Mouse (Mus musculus) T-helper 1 cell (primary cell): ENCODE results near the gene Irx4.

Experiments used
- in situ Hi-C: fragments of 300-600 bp; cut with MboI, MseI; formaldehyde crosslinking; loops from one replicate; pipeline ENCODE4 v1.15.1; 2025; ENCODE audit warnings: high pct_unique_total_duplicates

Irx4 gene

DNA sequence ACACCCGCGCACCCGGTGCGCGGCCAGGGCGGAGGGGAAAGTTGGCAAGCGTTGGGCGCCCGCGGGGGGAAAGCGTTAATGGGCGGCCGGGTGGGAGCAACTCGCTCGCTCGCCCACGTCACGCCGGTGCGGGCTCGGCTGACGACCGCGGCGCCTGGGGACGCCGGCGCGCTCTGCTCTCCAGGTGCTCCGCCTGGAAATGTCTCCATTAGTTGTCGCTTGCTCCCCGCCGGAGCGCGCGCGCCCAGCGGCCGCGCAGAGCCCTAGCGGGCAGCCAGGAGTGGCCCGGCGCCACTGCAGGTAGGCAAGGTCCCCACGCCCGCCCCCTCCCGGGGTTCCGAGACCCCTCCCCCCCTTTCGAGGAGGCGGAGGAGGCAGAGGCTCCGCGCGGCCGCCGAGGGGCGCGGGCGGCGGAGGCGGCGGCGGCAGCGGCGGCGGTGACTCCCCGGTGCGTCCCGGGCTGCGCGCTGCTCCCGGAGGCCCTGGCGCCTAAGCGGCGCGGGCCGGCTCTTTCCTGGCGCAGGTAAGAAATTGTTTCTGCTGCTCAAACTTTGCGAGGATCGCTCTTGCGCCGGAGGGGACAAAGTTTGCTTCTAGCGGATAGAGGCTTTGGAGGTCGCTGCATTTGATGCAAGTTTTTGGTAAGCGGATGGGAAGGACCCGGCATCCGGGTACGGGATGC, at the start of gene Irx4:
Gene Irx4, plus strand, starts transcription at position 126 of the 682 bp plus-strand sequence.
- in situ Hi-C loops: loop anchor here (25.0 kb wide), 1 partner anchor 1298 kb away; the partner anchor contains the start of gene Irx1

DNA sequence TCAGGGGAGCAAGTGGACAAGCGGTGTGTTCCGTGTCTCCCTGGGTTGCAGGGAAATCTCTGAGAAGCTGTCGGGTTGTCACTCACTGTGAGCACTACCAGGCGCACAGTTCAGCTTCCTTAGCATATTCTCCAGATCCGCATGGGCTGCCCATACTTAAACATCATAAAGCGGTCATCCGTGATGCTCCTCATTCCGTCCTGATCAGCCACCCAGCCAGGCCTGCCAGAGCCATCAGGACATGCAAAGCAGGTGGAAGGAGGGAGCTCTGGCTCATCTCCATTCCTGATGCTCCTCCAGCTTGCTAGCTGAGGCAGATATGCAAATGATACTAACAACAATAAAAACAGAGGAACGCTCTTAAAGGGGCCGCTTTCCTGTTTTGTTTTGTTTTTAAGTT, 46.0 kb upstream of the Irx4 start:
- in situ Hi-C loops: no loop called here

DNA sequence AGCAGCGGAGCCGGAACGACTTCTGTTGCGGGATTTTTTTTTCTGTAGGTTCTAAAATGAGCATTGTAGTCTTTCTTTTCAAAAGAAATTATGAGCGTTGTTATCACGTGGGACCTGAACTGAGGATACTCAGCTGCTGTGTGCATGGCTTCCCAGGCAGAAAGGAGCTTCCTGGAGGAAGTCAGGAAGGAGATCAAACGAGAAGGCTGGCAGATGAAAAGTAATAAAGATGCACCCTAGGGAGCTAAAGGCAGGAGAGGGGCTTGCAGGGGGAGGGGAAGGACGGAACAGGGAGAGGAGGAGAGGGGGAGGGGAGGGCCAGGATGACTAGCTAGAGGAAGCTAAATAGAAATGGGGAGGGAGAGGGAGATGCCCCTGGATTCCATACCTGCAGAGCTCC, 23.8 kb upstream of the Irx4 start:
- in situ Hi-C loops: no loop called here

DNA sequence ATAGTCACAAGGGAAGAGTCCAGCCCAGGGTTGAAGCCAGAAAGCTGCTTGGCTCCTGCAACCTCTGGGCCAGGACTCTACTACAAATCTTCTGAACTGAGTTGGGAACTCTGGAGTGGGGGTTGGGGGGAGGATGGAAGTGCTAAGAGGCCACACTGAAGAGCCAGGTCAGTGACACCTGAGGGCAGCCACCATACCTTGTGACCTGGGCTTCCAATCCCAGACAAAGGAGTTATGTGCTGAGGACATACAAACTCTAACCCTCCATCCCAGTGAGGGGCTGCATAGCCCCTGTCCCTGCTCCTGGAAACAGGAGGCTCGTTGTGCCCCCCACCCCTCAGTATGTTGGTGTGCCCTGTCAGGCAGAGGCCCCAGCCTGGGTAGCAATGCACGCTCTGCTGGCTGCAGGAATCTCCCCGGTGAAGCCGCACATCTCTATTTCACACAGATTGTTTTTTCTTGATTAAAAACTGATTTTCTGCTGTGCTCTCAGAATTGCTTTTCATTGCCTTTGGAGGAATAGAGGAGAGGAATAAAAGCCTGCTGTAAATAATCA, 21.0 kb upstream of the Irx4 start:
- in situ Hi-C loops: no loop called here

DNA sequence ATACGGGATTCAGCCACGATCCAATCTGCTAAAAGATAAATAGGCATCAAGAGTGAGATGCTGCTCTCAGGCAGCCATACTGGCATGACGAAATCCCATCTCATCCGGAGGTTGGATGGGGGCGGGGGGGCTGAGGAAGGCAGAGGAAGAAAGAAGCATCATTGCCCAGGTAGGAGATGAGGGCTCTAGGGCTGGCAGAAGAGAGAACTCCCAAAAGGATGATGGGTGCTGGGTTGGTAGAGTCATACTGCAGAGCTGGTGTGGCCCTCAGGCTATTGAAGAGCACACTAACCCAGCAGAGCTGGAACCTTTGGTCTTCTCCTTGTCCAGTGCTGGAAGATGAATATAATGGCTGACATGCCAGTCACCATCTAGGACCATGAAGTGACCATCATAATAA, 17.7 kb upstream of the Irx4 start:
- in situ Hi-C loops: no loop called here

DNA sequence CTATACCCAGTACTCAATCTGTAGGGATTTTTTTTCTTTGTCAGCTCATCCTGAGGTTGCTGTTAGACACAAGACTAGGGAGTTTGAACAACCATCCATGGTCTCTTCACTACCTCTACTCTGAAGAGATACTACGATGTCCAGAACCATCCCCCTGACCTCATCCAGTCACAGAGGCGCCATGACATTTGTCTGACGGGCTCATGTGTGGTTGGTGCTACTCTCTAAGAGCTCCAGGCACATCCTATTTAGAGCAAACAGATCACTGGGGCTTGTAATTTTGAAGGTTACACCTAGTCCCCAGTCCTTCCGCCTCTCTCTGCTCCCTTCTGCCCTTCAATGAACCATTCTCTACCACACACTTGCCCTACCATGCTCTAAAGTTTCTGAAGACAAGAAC, 13.3 kb upstream of the Irx4 start:
- in situ Hi-C loops: no loop called here

DNA sequence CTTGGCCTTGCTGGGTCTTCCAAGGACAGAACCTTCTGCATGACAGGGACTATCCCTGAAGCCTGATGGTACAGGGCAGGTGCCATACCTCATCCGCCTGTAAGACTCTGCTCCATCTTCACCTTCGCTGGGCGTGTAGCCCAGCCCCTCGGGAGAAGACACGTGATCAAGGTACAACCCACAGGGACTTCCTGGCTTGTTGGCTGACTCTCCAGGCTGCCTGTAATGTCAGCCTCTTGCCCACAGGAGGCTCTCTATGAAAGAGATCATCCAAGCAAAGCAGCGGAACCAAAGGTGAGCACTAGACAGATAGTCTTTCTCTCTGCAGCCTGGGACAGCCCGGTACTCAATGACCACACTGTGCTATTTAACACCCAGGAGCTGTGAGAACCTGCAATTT, 9.1 kb upstream of the Irx4 start:
- in situ Hi-C loops: loop anchor here (25.0 kb wide), 1 partner anchor 1289 kb away; the partner anchor contains the start of gene Irx1

DNA sequence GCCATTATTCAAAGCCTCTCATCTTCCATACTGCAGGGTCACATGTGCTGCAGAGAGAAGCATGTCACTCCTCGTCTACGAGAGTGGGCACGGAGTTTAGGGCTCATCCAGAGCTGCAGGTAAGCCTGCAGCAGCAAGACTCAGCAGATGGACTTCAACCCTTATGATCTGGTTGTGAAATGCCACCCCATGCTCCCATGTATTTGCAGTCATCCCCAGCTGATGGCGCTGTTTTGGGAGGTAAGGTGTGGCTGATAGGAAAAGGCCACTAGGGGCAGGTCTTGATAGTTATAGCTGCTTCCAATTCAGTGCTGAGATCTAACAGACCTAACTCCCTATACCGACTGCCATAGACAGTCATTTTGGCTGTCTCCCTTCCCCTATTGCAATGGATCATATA, 8.3 kb upstream of the Irx4 start:
- in situ Hi-C loops: loop anchor here (25.0 kb wide), 1 partner anchor 1290 kb away; the partner anchor contains the start of gene Irx1

DNA sequence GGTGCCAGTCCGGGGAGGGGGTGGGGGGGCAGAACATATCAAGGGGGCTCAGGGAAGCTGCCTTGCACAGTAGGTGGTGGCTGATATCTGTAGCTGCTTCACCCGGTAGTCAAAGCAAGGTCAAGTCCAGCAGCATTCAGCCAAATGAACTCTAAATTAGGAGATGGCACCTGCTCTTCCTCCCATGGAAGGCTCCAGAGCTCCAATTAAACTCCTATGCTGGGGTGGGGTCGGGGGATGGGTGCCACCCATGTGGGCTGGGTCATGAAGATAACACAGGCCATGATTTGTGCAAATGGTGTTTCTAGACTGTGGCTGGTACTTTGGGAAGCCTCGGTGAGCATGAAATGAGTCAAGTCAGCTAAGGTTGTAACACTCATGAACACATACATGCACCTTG, 1.9 kb upstream of the Irx4 start:
- in situ Hi-C loops: loop anchor here (25.0 kb wide), 1 partner anchor 1296 kb away; the partner anchor contains the start of gene Irx1

DNA sequence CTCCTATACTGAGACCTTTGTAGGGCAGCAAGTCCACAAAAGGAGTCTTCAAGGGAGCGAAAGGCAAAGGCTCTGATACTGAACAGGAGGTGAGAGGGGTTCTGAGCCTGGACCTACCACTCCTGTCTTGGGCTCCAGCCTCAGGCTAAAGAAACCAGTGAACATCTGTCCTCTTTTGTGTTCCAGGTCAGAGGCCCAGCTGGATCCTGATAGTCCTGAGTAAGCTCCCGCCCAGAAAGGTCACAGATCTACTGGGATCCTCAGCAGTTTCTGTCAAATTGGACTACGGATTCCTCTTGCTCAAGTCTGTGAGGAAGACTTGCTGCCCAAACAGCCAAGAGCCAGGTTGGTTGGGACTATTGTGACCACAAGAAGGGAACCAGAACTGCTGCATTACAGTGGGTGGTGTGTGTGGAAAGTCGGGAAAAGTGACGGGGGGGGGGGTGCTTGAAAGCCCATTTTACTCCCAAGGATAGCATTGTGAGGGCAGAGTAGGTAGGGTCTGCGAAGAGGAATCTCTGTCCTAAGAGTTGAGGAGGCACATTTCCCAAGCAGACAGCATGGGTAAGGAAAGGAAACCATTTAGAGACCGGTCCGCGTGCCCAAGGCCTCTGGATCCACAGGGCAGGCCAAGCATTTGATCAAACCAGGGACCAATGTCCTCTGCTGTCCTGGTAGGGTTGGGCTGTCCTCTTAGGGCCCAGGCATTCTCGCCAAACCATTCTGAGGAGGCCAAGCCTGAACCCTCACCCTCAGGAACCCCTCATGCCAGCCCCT, 514 bp upstream of the Irx4 start:
- in situ Hi-C loops: loop anchor here (25.0 kb wide), 1 partner anchor 1297 kb away; the partner anchor contains the start of gene Irx1

DNA sequence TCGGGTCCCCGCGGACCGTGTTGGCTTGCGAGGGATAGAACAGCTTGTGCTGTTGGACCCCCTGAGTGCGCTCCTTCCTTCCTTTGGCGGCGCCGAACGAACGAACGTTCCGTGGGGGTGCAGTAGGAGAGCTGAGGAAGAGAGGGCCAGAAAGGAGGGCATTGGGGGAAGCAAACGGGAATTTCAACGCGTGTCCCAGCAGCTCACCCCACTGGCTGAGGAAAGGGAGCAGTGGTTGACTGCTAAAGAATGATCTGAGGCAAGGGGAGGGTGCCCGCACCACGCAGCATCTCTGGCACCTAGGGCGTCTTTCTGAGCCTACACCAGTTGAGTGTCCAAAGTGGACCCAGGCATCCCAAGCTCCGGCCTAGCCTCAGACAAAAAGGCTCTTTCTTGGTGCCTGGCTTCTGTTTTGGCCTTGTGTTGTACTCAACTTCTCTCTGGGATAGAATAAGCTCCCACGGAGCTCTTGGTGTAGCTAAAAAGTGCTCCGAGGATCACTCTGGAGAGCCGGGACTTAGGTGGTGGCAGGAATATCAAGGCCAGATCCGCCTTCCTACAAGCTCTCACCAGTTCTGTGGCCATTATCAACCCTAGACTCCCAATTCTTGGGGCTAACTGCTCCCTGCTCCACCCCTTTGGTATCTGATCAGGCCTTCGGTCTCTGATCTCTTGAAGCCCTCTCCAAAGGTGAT, 904 bp downstream of the Irx4 start:
- in situ Hi-C loops: loop anchor here (25.0 kb wide), 1 partner anchor 1299 kb away; the partner anchor contains the start of gene Irx1

DNA sequence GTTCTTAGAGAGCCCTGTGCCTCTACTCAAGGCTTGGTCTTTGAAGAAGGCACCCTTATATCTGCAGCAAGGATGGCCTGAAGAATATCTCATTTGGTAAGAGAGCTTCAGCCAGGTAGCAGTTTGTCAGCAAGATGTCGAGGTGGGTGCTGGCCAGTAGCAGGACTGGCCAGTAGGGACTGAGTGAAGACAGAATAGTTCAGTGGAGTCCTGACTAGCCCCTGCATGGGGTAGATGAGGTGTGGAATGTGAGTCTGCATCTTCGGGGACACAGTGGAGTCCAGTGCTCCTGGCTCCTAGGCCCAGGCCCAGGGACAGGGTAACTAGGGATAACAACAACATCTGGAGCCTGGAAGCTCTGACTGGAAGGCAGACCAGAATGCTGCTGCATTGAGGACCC, 1.6 kb downstream of the Irx4 start:
- in situ Hi-C loops: loop anchor here (25.0 kb wide), 1 partner anchor 1300 kb away; the partner anchor contains the start of gene Irx1

DNA sequence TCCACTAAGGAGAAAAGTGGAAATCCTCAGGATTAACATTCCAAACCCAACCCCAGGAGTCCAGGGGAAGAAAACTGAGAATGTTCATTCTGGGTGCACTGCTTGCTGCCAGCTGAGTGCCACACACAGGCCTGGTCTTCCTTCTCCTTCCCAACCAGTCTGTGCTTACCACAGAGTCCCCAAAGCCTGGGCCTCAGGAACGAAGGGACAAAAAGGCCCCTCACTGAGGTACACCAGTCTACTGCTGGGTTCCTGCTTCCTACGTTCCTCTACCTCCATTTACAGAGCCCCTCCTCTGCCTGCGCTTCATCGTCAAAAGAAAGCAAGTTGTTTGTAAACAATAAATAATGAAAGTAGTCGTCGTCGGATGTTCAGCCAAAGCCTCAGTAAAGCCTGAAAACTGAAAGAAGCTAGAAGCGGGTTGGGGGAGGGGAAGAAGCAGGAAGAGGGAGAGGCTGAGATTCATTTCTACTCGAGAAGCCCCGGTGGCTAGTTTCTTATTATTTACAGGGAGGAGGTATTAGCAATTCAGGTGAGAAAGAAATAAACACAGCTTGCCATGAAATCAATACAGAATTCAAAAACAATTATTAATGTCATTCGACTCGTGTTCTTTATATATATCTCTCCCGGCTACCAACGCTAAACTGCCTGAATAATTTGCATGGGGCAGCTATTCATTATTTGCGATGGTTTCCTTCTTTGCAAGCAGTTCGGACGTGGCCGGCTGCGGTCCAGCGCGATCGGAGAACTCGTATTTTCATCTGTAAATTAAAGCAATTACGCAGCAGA, 2.3 kb downstream of the Irx4 start:
- in situ Hi-C loops: loop anchor here (25.0 kb wide), 1 partner anchor 1300 kb away; the partner anchor contains the start of gene Irx1

DNA sequence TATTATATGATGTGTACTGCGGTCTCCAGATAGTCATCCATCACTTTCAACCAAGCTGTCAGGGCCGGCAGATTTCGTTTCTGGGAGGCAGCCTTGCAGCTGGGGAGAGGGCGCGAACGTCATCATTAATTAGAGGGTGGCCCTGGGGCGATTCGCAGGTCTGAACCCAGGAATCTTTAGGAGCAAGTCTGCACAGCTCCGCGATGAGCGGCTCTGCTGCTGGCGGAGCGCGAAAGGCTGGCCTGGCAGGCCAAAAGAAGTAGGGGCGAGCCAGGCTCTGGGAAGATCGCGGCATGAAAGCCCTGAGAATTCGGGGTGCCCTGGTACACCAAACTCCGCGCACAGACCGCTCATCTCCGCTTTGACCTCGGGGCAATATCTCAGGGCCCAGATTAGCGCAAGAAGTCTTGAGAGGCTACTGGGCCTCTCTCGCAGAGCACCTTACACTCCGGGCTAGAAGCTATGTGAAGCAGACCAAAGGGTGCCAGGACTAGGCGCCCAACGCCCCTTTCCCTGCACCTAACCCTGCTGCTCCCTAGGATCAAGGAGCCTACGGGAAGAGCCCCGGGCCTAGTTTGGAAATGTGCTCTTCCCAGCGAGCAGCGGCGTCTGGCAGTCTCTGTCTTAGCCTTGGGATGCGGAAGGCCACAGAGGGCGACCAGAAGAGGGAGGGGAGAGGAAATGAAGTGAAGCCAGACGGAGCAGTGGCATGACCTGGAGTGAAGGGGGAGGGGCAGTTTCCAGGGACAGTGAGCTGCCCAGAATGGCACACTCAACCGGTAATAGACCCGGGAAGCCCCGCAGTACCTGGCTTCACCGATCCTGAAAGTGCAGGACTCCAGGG, 3.1 kb downstream of the Irx4 start:
- in situ Hi-C loops: loop anchor here (25.0 kb wide), 1 partner anchor 1301 kb away; the partner anchor contains the start of gene Irx1

DNA sequence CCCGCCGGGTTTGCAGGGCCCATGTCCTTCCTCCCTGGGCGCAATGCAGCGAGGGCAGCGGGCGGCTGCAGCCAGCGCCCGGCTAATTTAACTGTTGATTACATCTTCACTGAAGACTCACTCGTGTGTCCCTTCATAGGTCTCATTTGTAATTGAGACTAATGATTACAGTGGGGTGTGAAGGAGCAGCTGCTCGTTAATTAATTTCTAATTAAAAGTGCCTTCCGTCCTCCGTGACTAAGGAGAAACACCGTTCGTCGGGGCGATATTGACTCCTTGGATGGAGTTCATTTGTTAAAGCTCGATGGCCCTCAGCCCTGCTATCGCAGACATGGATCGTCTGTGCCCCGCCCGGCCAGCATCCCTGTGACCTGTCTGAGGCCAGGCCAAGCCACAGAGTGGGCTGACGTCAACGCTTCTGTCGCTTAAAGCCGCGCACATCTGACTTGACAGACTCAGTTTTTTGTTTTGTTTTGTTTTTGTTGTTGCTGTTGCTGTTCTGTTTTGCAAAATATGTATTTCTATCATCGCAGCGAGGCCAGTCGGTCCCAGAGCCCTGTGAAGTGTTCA, 4.0 kb downstream of the Irx4 start:
- in situ Hi-C loops: loop anchor here (25.0 kb wide), 1 partner anchor 1302 kb away; the partner anchor contains the start of gene Irx1

DNA sequence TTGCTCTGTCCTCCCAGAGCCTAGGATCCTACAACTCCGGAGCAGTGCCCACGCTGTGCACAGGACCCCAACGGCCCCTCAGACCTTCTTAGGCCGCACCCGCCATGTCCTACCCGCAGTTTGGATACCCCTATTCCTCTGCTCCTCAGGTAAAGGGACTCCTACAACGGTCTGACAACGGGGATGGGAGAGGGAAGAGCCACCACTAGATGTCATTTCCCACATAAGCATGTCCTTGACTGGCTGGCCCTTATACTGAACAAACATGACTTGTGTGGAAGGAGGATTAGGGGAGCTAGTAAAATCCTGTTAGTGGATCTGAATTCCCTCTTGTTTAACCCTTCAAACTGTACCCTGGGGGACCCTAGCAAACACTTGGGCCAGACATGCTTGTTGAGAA, 4.6 kb downstream of the Irx4 start:
- in situ Hi-C loops: loop anchor here (25.0 kb wide), 1 partner anchor 1303 kb away; the partner anchor contains the start of gene Irx1

DNA sequence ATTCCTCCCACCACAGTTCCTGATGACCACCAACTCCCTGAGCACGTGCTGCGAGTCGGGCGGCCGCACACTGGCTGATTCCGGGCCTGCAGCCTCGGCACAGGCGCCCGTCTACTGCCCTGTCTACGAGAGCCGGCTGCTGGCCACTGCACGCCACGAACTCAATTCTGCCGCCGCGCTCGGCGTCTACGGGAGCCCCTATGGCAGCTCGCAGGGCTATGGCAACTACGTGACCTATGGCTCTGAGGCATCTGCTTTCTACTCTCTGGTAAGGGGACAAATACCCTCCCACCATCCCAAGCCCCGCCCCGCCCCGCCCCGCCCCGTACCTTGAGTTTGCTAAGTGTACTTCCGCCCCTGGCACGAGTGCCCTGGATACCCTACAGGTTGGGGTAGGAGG, 5.2 kb downstream of the Irx4 start:
- in situ Hi-C loops: loop anchor here (25.0 kb wide), 1 partner anchor 1303 kb away; the partner anchor contains the start of gene Irx1

DNA sequence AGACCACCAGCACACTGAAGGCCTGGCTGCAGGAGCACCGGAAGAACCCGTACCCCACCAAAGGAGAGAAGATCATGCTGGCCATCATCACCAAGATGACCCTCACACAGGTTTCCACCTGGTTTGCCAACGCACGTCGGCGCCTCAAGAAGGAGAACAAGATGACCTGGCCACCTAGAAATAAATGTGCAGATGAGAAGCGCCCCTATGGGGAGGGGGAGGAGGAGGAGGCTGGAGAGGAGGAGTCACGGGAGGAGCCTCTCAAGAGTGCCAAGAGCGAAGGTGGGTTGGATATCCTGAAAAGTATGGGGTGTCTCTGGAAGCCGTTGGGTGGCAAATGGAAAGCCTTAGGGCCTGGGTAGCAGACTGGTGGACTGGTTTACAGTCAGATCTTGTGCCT, 7.3 kb downstream of the Irx4 start:
- in situ Hi-C loops: loop anchor here (25.0 kb wide), 1 partner anchor 1305 kb away; the partner anchor contains the start of gene Irx1

DNA sequence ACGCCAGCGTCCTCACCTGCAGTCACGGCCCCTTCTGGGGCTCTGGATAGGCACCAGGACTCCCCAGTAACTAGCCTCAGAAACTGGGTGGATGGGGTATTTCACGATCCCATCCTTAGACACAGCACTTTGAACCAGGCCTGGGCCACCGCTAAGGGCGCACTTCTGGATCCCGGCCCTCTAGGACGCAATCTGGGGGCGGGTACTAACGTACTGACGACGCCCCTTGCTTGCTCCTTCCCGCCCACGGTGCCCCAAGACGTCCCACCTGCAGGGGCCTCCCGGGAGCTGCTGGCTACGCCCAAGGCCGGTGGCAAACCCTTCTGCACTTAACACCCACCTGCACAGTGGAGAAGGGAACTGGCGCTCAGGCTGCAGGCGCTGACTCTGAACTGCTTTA, 8.4 kb downstream of the Irx4 start:
- in situ Hi-C loops: loop anchor here (25.0 kb wide), 1 partner anchor 1306 kb away; the partner anchor contains the start of gene Irx1
